Mouse (Mus musculus) hindbrain, embryonic 14.5 days (tissue): ENCODE data around the gene Plcd4. TPM values are rescaled to one million over a fixed set of nuclear protein-coding genes. Genes with fewer than 3 reads are reported as not detected.

ENCODE experiments used
- ATAC-seq: fragments of 200-750 bp; cut with Nextera tagmentation; 2 replicates; pipeline ENCODE4 v1.8.0; 2017; ENCODE audit warnings: moderate number of reproducible peaks, mild to moderate bottlenecking, moderate TSS enrichment, moderate library complexity; ENCODE audit not compliant: low FRiP score
- DNase-seq: peaks from one replicate; pipeline ENCODE4 v3.0.0-alpha.2; 2015; ENCODE audit warnings: low spot score
- H3K27ac ChIP-seq: fragments of 300-500 bp; sonication (generic); 2 replicates; pipeline ENCODE4 v1.5.1; 2014; ENCODE audit warnings: mild to moderate bottlenecking, moderate library complexity
- H3K27me3 ChIP-seq: fragments of 300-500 bp; sonication (generic); 2 replicates; pipeline ENCODE4 v1.6.1; 2014; ENCODE audit warnings: mild to moderate bottlenecking, low read length, mixed read lengths; ENCODE audit not compliant: control insufficient read depth, insufficient read depth
- H3K36me3 ChIP-seq: fragments of 300-500 bp; sonication (generic); replicated peaks from 2 replicates; pipeline ENCODE4 v1.6.1; 2014; ENCODE audit not compliant: control insufficient read depth, insufficient read depth
- H3K4me1 ChIP-seq: fragments of 300-500 bp; sonication (generic); replicated peaks from 2 replicates; pipeline ENCODE4 v1.6.1; 2014; ENCODE audit warnings: antibody characterized with exemption, low read length, mixed read lengths; ENCODE audit not compliant: control insufficient read depth, insufficient read depth
- H3K4me2 ChIP-seq: fragments of 300-500 bp; sonication (generic); replicated peaks from 2 replicates; pipeline ENCODE4 v1.6.1; 2014; ENCODE audit warnings: mild to moderate bottlenecking, moderate library complexity
- H3K4me3 ChIP-seq: fragments of 300-500 bp; sonication (generic); replicated peaks from 2 replicates; pipeline ENCODE4 v1.5.1; 2014; ENCODE audit warnings: mild to moderate bottlenecking, low read length
- H3K9ac ChIP-seq: fragments of 300-500 bp; sonication (generic); 2 replicates; pipeline ENCODE4 v1.6.1; 2014
- H3K9me3 ChIP-seq: fragments of 300-500 bp; sonication (generic); 2 replicates; pipeline ENCODE4 v1.6.1; 2016; ENCODE audit warnings: low read length; ENCODE audit not compliant: control insufficient read depth
- WGBS: fragments of 180-500 bp; shearing (Covaris S2); extraction: QIAGEN DNeasy Blood & Tissue Kit; methylation state at CpG from one replicate; pipeline ENCODE4 v1.1.7; 2014; 5-methylcytosine and 5-hydroxymethylcytosine counted together
- microRNA-seq: library from miRNA; unstranded; fragments of <30 nt; microRNA quantifications from one replicate; pipeline ENCODE4, GENCODE M21; 2016
- polyA plus RNA-seq: library from polyadenylated mRNA; unstranded; fragments of >200 nt; fragmentation: Nextera tagmentation; extraction: Ambion mirVana; gene quantifications from 2 replicates; pipeline ENCODE4 v1.2.1, GENCODE M21; 2014

Gene Plcd4
- polyA plus RNA-seq, 1 experiment from 2014 or later: 4.9 TPM

- ATAC-seq (no peak), DNase-seq (no peak)
- under 1% methylated on average over 24 of the region's 24 CpGs for WGBS
- Histone ChIP-seq H3K27ac (peak overlapping the region; percentile 83), H3K4me3 (peak overlapping the region; percentile 85), H3K9ac (peak overlapping the region; percentile 72), H3K4me2 (peak overlapping the region; percentile 77), H3K27me3 (no peaks in the 10 kb centered on the region), H3K9me3 (no peaks in the 10 kb centered on the region), H3K4me1 (peaks cover 21% of the 10 kb centered on the region), H3K36me3 (peaks cover 42% of the 10 kb centered on the region)
Observed at GRCm38 (mm10) chr1:74587233-74587772, 44.6 kb downstream of the Plcd4 start.

GRCm38 (mm10) chr1:74587773-74588445 is 45.2 kb downstream of the Plcd4 start, which contains the start of the genes Zfp142 and Bcs1l:
TSS of gene Zfp142 (minus strand) at chr1:74588246.
TSS of gene Bcs1l (plus strand) at chr1:74588289.
- Histone ChIP-seq H3K36me3 (peaks cover 39% of the 10 kb centered on the region), H3K9me3 (no peaks in the 10 kb centered on the region), H3K4me1 (peaks cover 21% of the 10 kb centered on the region), H3K4me2 (peak within 1 kb of the TSS; percentile 77), H3K27me3 (no peaks in the 10 kb centered on the region), H3K9ac (peak within 1 kb of the TSS; percentile 78), H3K4me3 (peak within 1 kb of the TSS; percentile 85), H3K27ac (peak within 1 kb of the TSS; percentile 83)
- DNase-seq (peak; percentile 99), ATAC-seq (peak; percentile 99)
- WGBS: under 1% methylated on average over 46 of the region's 48 CpGs

- no peak overlapping the region for H3K27ac ChIP-seq
- H3K4me2 ChIP-seq: no peak overlapping the region
- no peak overlapping the region for H3K9ac ChIP-seq
- H3K36me3 ChIP-seq: peaks cover 90% of the 10 kb centered on the region
- no peaks in the 10 kb centered on the region for H3K4me1 ChIP-seq
- H3K9me3 ChIP-seq: no peaks in the 10 kb centered on the region
- H3K4me3 ChIP-seq: no peak overlapping the region
- no peak for ATAC-seq
- DNase-seq: no peak
- 94% methylated on average over 8 of the region's 8 CpGs for WGBS
- no peaks in the 10 kb centered on the region for H3K27me3 ChIP-seq
Observed at GRCm38 (mm10) chr1:74594434-74594833, 51.7 kb downstream of the Plcd4 start.

GRCm38 (mm10) chr1:74600501-74601266 is 58.0 kb downstream of the Plcd4 start:
- Histone ChIP-seq H3K9ac (peak overlapping the region; percentile 84), H3K9me3 (no peaks in the 10 kb centered on the region), H3K27me3 (no peaks in the 10 kb centered on the region), H3K4me3 (peak overlapping the region; percentile 93), H3K36me3 (peaks cover 53% of the 10 kb centered on the region), H3K27ac (peak overlapping the region; percentile 73), H3K4me1 (peaks cover 12% of the 10 kb centered on the region), H3K4me2 (peak overlapping the region; percentile 64)
- no peak for DNase-seq
- peak; percentile 80 for ATAC-seq
- WGBS: 9% methylated on average over 26 of the region's 26 CpGs

- no peaks in the 10 kb centered on the region for H3K9me3 ChIP-seq
- peak within 1 kb of the TSS; percentile 84 for H3K9ac ChIP-seq
- WGBS: 9% methylated on average over 25 of the region's 25 CpGs
- DNase-seq: peak; percentile 91
- H3K27me3 ChIP-seq: no peaks in the 10 kb centered on the region
- peak; percentile 90 for ATAC-seq
- H3K27ac ChIP-seq: peak within 1 kb of the TSS; percentile 73
- peaks cover 49% of the 10 kb centered on the region for H3K36me3 ChIP-seq
- H3K4me3 ChIP-seq: peak within 1 kb of the TSS; percentile 93
- H3K4me2 ChIP-seq: peak within 1 kb of the TSS; percentile 64
- H3K4me1 ChIP-seq: peaks cover 12% of the 10 kb centered on the region
Observed at GRCm38 (mm10) chr1:74601267-74601962, 58.7 kb downstream of the Plcd4 start, which contains the start of the genes Rnf25 and Stk36. TSS of gene Rnf25 (minus strand) at chr1:74601397. TSS of gene Stk36 (plus strand) at chr1:74601445.

Small RNAs within 50 kb of the gene (microRNA-seq; reads per million reads assigned to microRNA genes)
- not detected for gene Gm25035

Other genes with a start within 250 kb of the Plcd4 start
- 8.0 TPM in 2 replicates for gene Tmbim1, start 237.3 kb upstream of the Plcd4 start, polyA plus RNA-seq
- gene Catip, start 180.8 kb upstream of the Plcd4 start, polyA plus RNA-seq: 1.2 and 1.7 TPM in 2 replicates
- 2.7 and 2.9 TPM in 2 replicates for gene Slc11a1, start 167.7 kb upstream of the Plcd4 start, polyA plus RNA-seq
- gene Ctdsp1, start 151.4 kb upstream of the Plcd4 start, polyA plus RNA-seq: 20.3 and 20.8 TPM in 2 replicates
- gene Vil1, start 133.5 kb upstream of the Plcd4 start, polyA plus RNA-seq: 0.16 and 0.34 TPM in 2 replicates
- gene Cnot9, start 36.8 kb upstream of the Plcd4 start, polyA plus RNA-seq: 48.3 and 51.4 TPM in 2 replicates
- gene Usp37, start 1.4 kb downstream of the Plcd4 start, polyA plus RNA-seq: 26.5 and 26.8 TPM in 2 replicates
- 8.4 and 10.2 TPM in 2 replicates for gene Zfp142, start 45.4 kb downstream of the Plcd4 start, polyA plus RNA-seq
- 23.1 and 23.3 TPM in 2 replicates for gene Bcs1l, start 45.4 kb downstream of the Plcd4 start, polyA plus RNA-seq
- 10.4 and 11.7 TPM in 2 replicates for gene Rnf25, start 58.5 kb downstream of the Plcd4 start, polyA plus RNA-seq
- gene Stk36, start 58.6 kb downstream of the Plcd4 start, polyA plus RNA-seq: 18.3 and 18.8 TPM in 2 replicates
- gene Ttll4, start 118.9 kb downstream of the Plcd4 start, polyA plus RNA-seq: 12.1 and 14.7 TPM in 2 replicates
- 1.9 and 3.2 TPM in 2 replicates for gene Cyp27a1, start 170.7 kb downstream of the Plcd4 start, polyA plus RNA-seq
- not detected in 2 replicates for gene Prkag3, start 206.3 kb downstream of the Plcd4 start, polyA plus RNA-seq
- 4.4 TPM in 2 replicates for gene Wnt6, start 229.0 kb downstream of the Plcd4 start, polyA plus RNA-seq
- 0.13 and 0.21 TPM in 2 replicates for gene Wnt10a, start 248.6 kb downstream of the Plcd4 start, polyA plus RNA-seq